Mouse (Mus musculus): ENCODE measurements at regions not wholly inside any gene's neighbourhood (a gene's known extent, or its start where the extent isn't known, plus 50 kb on each side); places are given as distances from the start of the nearest gene placed in this dataset.
"Not testable (repeated sequence)": the region's sequence is repeated elsewhere in the genome, so short reads cannot be mapped to it uniquely, and the experiment has no call there.

DNA sequence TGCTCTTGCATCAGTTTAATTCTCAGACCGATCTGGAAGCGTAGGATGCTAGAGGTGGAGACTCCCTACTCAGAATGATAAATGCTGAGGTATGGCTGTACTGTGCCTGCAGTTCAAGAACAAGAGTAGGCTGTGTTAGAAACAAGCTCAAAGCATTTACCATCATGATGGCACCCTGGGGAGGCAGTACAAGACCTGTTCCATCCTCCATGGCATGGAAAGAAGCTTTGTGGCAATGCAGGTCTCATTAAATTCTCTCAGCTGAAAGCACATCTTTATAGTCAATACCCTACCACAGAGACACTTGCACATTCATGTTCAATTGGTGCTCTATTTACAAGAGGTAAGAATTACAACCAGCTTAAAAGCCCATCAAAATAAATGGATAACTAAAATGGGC is 209.5 kb downstream of the Tbl1xr1 start:
- intact Hi-C loops (cut with DNase I; ENCODE audit: low total_unique reads) = no loop called here
- DNase-seq = no peak

DNA sequence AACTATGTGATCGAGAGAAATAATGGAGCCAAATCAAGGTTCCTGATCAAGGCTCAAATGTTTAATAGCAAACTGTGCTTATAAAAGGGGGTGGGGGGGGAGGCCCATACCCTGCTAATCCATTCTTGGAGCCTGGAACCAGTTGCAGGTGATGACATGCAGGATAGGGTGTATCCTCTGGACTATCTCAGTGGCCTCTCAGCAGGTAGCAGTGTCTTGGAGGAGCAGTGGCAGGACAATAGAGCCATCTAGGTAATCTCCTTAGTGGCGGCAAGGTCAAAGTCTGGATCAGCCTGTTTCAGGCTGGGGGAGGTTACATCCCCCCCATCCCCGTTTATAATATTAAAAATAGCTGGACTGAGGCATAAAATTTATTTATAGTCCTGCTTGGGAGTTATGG is 217.0 kb downstream of the Tbl1xr1 start:
- no peak for DNase-seq
- intact Hi-C loops (cut with DNase I; ENCODE audit: low total_unique reads) = no loop called here

DNA sequence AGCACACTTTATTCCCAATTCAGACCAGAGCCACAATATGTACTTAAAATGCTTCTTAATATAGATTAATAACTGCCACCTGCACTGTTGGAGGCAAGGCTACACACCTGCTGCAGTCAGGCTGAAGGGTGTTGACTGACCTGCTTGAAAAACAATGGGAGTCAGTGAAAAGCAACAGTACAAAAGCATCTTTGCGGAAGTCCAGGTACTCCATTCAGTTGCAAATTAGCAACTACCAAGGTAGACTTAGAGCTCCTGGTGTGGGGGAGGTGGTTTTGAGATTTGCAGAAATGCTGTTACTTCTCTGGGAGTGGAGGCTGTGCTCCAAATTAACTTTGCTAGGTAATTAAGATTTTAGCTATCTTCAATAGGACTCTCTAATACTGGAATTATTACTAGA is 217.6 kb downstream of the Tbl1xr1 start:
- DNase-seq; intact Hi-C loops (cut with DNase I; ENCODE audit: low total_unique reads): not testable (repeated sequence)

DNA sequence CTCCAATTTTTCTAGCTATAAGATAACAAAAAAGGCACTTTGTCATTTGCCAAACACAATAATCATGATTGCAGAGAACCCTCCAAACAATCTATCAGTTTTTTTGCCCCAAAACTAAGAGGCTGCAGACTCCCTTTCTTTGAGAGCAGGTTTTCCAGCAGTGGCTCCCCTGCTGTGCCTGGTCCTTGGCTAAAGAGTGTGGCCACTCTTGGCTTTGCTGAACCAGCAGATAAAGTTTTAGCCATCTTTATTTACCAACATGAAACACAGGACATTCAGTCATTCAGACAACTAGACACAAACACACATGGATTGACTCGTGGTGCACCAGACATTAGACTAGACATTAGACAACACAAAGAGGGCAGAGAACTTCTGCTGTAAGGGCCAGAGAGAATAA is 220.5 kb downstream of the Tbl1xr1 start:
- intact Hi-C loops (cut with DNase I; ENCODE audit: low total_unique reads); DNase-seq: not testable (repeated sequence)

DNA sequence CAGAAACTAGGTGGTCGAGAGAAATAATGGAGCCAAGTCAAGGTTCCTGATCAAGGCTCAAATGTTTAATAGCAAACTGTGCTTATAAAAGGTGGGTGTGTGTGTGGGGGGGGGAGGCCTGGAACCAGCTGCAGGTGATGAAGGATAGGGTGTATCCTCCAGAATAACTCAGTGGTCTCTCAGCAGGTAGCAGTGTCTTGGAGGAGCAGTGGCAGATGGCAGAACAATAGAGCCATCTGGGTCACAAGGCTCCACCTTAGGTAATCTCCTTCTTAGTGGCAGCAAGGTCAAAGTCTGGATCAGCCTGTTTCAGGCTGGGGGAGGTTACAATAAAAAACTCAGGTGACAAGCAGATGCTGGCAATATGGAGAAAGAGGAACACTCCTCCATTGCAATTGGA is 221.4 kb downstream of the Tbl1xr1 start:
- intact Hi-C loops (cut with DNase I; ENCODE audit: low total_unique reads) = not testable (repeated sequence)

DNA sequence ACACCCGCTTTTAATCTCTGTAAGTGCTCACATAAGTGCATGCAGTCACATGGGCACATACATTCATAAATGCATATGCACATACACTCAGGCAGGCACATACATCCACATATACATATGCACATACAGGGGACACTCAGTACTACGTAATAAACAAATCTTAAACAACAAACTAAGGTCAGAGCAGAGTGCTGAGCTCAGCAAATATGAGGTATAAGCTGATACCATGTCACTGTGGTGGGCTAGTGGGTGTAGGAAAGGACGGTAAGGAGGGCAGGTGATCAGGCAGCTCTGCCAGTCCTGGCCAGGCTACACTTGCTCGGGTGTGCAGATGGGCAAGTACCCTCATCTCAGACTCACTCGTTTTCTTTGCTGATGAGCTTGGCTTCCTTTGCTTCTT is 224.1 kb downstream of the Tbl1xr1 start:
- intact Hi-C loops (cut with DNase I; ENCODE audit: low total_unique reads) = no loop called here
- no peak for DNase-seq

More for the DNA sequence above, 221.4 kb downstream of the Tbl1xr1 start:
- not testable (repeated sequence) for DNase-seq

DNA sequence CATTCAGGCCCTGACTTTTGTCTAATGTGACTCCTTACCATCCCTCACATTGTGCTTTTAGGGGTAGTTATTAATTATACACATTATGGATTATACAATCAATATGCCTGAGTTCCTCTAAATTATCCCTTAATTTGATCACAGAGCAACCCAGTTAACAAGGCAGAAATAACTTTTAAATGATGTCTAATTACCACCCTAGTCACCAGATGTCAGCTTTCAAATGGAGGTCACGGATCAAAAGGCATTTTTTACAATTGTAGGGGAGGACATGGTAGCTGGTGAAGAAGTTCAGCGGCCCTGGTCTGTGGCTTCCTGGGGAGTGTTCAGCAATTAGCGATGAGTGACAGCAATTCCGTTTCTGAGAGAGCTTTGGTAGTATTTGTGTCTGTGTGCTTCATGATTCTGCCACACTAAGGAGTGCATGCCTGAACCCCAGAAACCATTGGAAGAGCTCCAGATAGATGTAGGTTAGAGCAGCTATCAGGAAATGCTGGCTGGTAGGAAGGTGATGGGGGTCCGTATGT is 225.6 kb downstream of the Tbl1xr1 start:
- no peak for DNase-seq
- intact Hi-C loops (cut with DNase I; ENCODE audit: low total_unique reads) = no loop called here

DNA sequence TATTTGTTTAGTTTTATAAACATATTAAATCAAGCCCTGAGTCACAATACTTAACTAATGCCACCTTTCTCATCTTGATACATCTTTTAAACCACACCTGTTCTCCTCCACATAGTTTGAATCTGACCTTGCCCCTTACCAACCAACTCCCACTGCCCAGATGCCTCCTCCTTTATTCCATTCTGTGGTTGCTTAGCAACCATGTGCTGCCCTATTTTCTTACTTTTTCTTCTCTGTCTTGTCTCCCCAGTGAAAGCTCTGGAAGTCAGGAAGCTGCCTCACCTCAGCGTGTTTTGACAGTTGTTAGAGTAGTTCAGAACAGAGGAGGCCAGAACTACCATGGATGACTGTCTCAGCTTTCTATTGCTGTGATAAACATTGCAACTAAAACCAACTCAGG is 227.7 kb downstream of the Tbl1xr1 start:
- intact Hi-C loops (cut with DNase I; ENCODE audit: low total_unique reads) = no loop called here
- no peak for DNase-seq

DNA sequence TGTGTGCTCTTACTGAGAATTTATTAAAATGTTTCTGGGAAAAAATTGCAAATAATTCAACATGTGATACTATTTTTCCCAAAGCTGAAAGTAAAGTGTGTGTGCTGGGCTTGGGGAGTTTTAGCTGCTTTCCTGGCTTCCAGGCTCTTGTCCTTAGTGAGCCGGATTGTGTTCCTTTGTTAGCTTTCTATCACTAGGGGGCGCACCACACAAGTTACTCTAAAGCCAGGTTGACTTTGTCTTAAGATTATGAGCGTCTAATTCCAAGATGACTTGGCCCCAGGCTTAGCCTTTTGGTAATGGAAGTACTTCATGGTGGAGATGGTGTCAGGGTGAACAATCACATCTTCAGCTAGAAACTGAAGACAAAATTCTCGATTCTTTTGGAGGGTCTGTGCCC is 230.2 kb downstream of the Tbl1xr1 start:
- DNase-seq = no peak
- intact Hi-C loops (cut with DNase I; ENCODE audit: low total_unique reads) = no loop called here

DNA sequence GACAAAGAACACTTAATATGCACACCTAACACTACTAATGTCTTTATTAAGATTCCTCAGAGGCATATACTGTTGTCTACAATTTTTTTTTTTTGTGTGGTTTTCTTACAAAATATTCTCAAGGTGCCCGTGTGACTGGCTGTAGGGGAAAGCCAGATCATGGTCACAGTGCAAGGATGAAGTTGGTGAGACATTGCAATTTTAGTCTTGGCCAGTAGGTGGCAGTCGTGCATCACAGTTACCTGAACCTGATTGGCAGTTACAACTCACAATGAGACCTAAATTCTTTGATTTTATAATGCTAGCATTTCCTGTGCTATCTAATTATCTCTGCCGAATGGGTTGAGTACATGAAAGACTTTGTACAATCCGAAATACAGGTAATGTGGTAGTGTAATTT is 232.5 kb downstream of the Tbl1xr1 start:
- intact Hi-C loops (cut with DNase I; ENCODE audit: low total_unique reads) = no loop called here
- peak; percentile 32 for DNase-seq

DNA sequence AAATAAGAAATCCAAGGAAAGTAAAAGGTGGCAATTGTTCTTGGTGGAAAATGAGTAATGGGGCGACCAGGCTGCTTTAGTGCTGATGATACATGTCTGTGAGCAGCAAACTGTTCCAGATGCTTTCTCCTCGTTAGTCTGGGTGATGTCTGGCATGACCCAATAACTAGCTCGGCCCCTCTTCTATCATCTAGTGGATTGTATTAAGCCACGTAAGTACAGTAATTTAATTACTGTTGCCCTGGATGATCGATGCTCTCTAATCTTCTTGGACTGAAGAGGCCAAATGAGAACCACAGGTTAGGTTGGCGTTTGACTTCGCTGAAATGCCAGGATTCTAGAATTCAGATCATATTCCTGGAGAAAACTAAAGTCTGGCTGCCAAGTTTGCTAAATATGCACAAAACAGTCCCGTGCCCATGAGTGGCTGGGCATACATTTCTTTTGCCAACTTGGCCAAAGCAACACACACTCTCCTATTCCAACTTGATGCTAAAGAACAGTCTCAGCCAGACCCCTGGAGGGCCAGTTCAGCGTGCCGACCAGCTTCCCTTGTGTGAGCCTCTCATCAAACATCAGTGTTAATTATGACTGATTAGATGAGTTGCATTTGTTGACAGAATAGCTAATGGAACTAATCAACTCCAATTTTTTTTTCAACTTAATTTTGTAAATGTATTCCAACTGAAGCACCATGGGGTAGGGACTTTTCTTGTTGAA is 240.2 kb downstream of the Tbl1xr1 start:
- DNase-seq = no peak
- intact Hi-C loops (cut with DNase I; ENCODE audit: low total_unique reads) = no loop called here

DNA sequence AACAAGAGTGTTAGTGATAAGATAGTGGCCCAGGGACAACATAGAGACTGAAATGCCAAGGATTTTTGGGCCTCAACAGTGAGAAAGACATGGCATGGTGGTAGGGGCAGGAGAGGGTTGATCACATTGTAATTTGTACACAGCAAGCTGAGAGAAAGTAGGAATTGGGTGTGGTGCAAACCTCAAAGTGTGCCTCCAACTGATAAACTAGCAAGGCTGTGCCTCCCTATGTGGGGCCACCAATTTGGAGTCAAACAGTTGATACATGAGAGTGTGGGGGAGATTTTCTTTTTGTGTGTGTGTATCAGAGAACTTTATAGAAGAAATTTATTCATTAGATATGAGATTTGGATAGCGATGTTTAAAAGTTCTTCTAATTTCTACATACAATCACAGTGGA is 244.0 kb downstream of the Tbl1xr1 start:
- intact Hi-C loops (cut with DNase I; ENCODE audit: low total_unique reads); DNase-seq: not testable (repeated sequence)

DNA sequence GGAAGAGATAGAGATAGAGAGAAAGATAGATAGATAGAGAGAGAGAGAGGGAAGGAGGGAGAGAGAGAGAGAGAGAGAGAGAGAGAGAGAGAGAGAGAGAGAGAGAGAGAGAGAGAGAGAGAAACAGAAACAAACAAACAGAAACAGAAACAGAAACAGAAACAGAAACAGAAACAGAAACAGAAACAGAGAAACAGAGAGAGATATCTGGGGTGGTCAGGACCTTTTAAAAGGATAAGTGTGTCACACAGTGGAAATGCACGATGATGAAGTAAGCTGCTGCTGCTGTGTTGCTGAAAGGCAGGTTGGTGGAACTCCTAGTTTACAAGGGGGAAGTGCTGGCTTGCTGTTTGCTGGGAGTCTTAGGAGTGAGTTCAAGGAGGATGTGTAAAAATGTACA is 254.8 kb downstream of the Tbl1xr1 start:
- no peak for DNase-seq
- intact Hi-C loops (cut with DNase I; ENCODE audit: low total_unique reads) = no loop called here
